Mouse (Mus musculus) liver, postnatal 0 days (tissue): ENCODE measurements at regions not wholly inside any gene's neighbourhood (a gene's known extent, or its start where the extent isn't known, plus 50 kb on each side); places are given as distances from the start of the nearest gene placed in this dataset.

Experiments
- ATAC-seq: fragments of 200-750 bp; cut with Nextera tagmentation; 2 replicates; pipeline ENCODE4 v1.8.0; 2017; ENCODE audit warnings: mild to moderate bottlenecking, moderate library complexity
- DNase-seq: peaks from one replicate; pipeline ENCODE4 v3.0.0-alpha.2; 2016
- H3K27ac ChIP-seq: fragments of 300-500 bp; sonication (generic); 2 replicates; pipeline ENCODE4 v1.5.1; 2014; ENCODE audit warnings: antibody characterized with exemption, moderate library complexity, mild to moderate bottlenecking, low read depth
- H3K27me3 ChIP-seq: fragments of 300-500 bp; sonication (generic); 2 replicates; pipeline ENCODE4 v1.6.1; 2014; ENCODE audit warnings: low read length, control low read depth, mixed read lengths; ENCODE audit not compliant: insufficient read depth
- H3K36me3 ChIP-seq: fragments of 300-500 bp; sonication (generic); replicated peaks from 2 replicates; pipeline ENCODE4 v1.6.1; 2014; ENCODE audit warnings: mild to moderate bottlenecking, control low read depth, low read length, moderate library complexity, mixed read lengths; ENCODE audit not compliant: insufficient read depth
- H3K4me1 ChIP-seq: fragments of 300-500 bp; sonication (generic); 2 replicates; pipeline ENCODE4 v1.6.1; 2014; ENCODE audit warnings: antibody characterized with exemption, mild to moderate bottlenecking, control low read depth; ENCODE audit not compliant: insufficient read depth
- H3K4me2 ChIP-seq: fragments of 300-500 bp; sonication (generic); 2 replicates; pipeline ENCODE4 v1.6.1; 2014; ENCODE audit warnings: low read depth, mild to moderate bottlenecking, low read length, moderate library complexity, mixed read lengths
- H3K4me3 ChIP-seq: fragments of 300-500 bp; sonication (generic); 2 replicates; pipeline ENCODE4 v1.5.1; 2014; ENCODE audit warnings: low read depth, low read length
- H3K9ac ChIP-seq: fragments of 300-500 bp; sonication (generic); replicated peaks from 2 replicates; pipeline ENCODE4 v1.6.1; 2014; ENCODE audit warnings: mild to moderate bottlenecking, moderate library complexity
- H3K9me3 ChIP-seq: fragments of 300-500 bp; sonication (generic); 2 replicates; pipeline ENCODE4 v1.6.1; 2016; ENCODE audit warnings: mild to moderate bottlenecking, control low read depth, low read length, mixed read lengths
- CTCF ChIP-seq: sonication (generic); IDR thresholded peaks from 2 replicates; pipeline ENCODE4 v1.5.1; 2016; ENCODE audit warnings: antibody characterized with exemption, low read depth
- EP300 ChIP-seq: IDR thresholded peaks from 2 replicates; pipeline ENCODE4 v1.6.1; 2016; ENCODE audit warnings: antibody characterized with exemption, low read depth, mild to moderate bottlenecking
- WGBS: fragments of 180-500 bp; shearing (Covaris S2); extraction: QIAGEN DNeasy Blood & Tissue Kit; methylation state at CpG from one replicate; pipeline ENCODE4 v1.1.7; 2014; ENCODE audit not compliant: insufficient replicate concordance; 5-methylcytosine and 5-hydroxymethylcytosine counted together

- H3K4me1 ChIP-seq = no peaks in the 10 kb centered on the region
- no peaks in the 10 kb centered on the region for H3K36me3 ChIP-seq
- ATAC-seq (no peak), DNase-seq (no peak)
- TF ChIP-seq EP300 = no peak
- TF ChIP-seq CTCF = no peak
- no peaks in the 10 kb centered on the region for H3K27me3 ChIP-seq
- WGBS = 64% methylated on average over 4 of the region's 4 CpGs
- no peak overlapping the region for H3K4me3 ChIP-seq
- H3K27ac ChIP-seq = no peak overlapping the region
- no peak overlapping the region for H3K4me2 ChIP-seq
- no peak overlapping the region for H3K9ac ChIP-seq
- H3K9me3 ChIP-seq = no peaks in the 10 kb centered on the region
These were observed 91.1 kb upstream of the Abi3bp start for GRCm38 (mm10) chr16:56386539-56386938.

GRCm38 (mm10) chr16:56392843-56393242, 84.8 kb upstream of the Abi3bp start:
- Histone ChIP-seq H3K36me3 (no peaks in the 10 kb centered on the region), H3K4me1 (no peaks in the 10 kb centered on the region), H3K27ac (no peak overlapping the region), H3K4me3 (no peak overlapping the region), H3K4me2 (no peak overlapping the region), H3K9ac (no peak overlapping the region), H3K27me3 (no peaks in the 10 kb centered on the region), H3K9me3 (no peaks in the 10 kb centered on the region)
- DNase-seq = no peak
- WGBS = 64% methylated on average over 3 of the region's 3 CpGs
- ATAC-seq = no peak
- no peak for TF ChIP-seq CTCF
- TF ChIP-seq EP300 = no peak

GRCm38 (mm10) chr16:56396586-56396985, 81.1 kb upstream of the Abi3bp start:
- H3K4me2 ChIP-seq = no peak overlapping the region
- TF ChIP-seq CTCF (no peak), EP300 (no peak)
- H3K36me3 ChIP-seq = no peaks in the 10 kb centered on the region
- H3K4me1 ChIP-seq = no peaks in the 10 kb centered on the region
- no peak overlapping the region for H3K9ac ChIP-seq
- no peaks in the 10 kb centered on the region for H3K9me3 ChIP-seq
- 19% methylated on average over 4 of the region's 4 CpGs for WGBS
- DNase-seq (no peak), ATAC-seq (peak; percentile 78)
- no peak overlapping the region for H3K27ac ChIP-seq
- no peak overlapping the region for H3K4me3 ChIP-seq
- no peaks in the 10 kb centered on the region for H3K27me3 ChIP-seq

- DNase-seq (no peak), ATAC-seq (no peak)
- Histone ChIP-seq H3K4me2 (no peak overlapping the region), H3K27ac (no peak overlapping the region), H3K27me3 (no peaks in the 10 kb centered on the region), H3K9me3 (no peaks in the 10 kb centered on the region), H3K4me1 (no peaks in the 10 kb centered on the region), H3K9ac (no peak overlapping the region), H3K4me3 (no peak overlapping the region), H3K36me3 (no peaks in the 10 kb centered on the region)
- TF ChIP-seq CTCF (no peak), EP300 (no peak)
- whole genome bisulfite sequencing = 82% methylated on average over 4 of the region's 4 CpGs
These were observed 78.1 kb upstream of the Abi3bp start for GRCm38 (mm10) chr16:56399541-56399940.

- no peak overlapping the region for H3K9ac ChIP-seq
- no peak overlapping the region for H3K4me2 ChIP-seq
- no peaks in the 10 kb centered on the region for H3K4me1 ChIP-seq
- H3K27me3 ChIP-seq = no peaks in the 10 kb centered on the region
- TF ChIP-seq CTCF = no peak
- no peak for TF ChIP-seq EP300
- H3K4me3 ChIP-seq = no peak overlapping the region
- ATAC-seq = no peak
- no peak for DNase-seq
- H3K36me3 ChIP-seq = no peaks in the 10 kb centered on the region
- H3K27ac ChIP-seq = no peak overlapping the region
- no peaks in the 10 kb centered on the region for H3K9me3 ChIP-seq
- WGBS = 70% methylated on average over 3 of the region's 3 CpGs
These were observed 53.9 kb upstream of the Abi3bp start for GRCm38 (mm10) chr16:56423761-56424160.
